Mouse (Mus musculus) embryonic facial prominence, embryonic 15.5 days (tissue): ENCODE measurements around the gene Cntnap2. TPM values are rescaled to one million over a fixed set of nuclear protein-coding genes. Genes with fewer than 3 reads are reported as not detected.
"Not testable (repeated sequence)": the region's sequence is repeated elsewhere in the genome, so short reads cannot be mapped to it uniquely, and the experiment has no call there.

Experiments
- ATAC-seq: fragments of 200-750 bp; cut with Nextera tagmentation; 2 replicates; pipeline ENCODE4 v1.8.0; 2017; ENCODE audit warnings: low read depth, moderate TSS enrichment; ENCODE audit not compliant: insufficient number of reproducible peaks, low FRiP score, low TSS enrichment
- H3K27ac ChIP-seq: fragments of 300-500 bp; sonication (generic); replicated peaks from 2 replicates; pipeline ENCODE4 v1.5.1; 2015; ENCODE audit warnings: mild to moderate bottlenecking, inconsistent platforms
- H3K27me3 ChIP-seq: fragments of 300-500 bp; sonication (generic); 2 replicates; pipeline ENCODE4 v1.6.1; 2015; ENCODE audit warnings: inconsistent platforms
- H3K36me3 ChIP-seq: fragments of 300-500 bp; sonication (generic); 2 replicates; pipeline ENCODE4 v1.6.1; 2015; ENCODE audit warnings: mild to moderate bottlenecking, inconsistent platforms
- H3K4me1 ChIP-seq: fragments of 300-500 bp; sonication (generic); 2 replicates; pipeline ENCODE4 v1.6.1; 2015; ENCODE audit warnings: inconsistent platforms
- H3K4me2 ChIP-seq: fragments of 300-500 bp; sonication (generic); replicated peaks from 2 replicates; pipeline ENCODE4 v1.6.1; 2015; ENCODE audit warnings: mild to moderate bottlenecking, inconsistent platforms
- H3K4me3 ChIP-seq: fragments of 300-500 bp; sonication (generic); replicated peaks from 2 replicates; pipeline ENCODE4 v1.5.1; 2015; ENCODE audit warnings: mild to moderate bottlenecking, inconsistent platforms
- H3K9ac ChIP-seq: fragments of 300-500 bp; sonication (generic); 2 replicates; pipeline ENCODE4 v1.6.1; 2015; ENCODE audit warnings: inconsistent platforms
- H3K9me3 ChIP-seq: fragments of 300-500 bp; sonication (generic); replicated peaks from 2 replicates; pipeline ENCODE4 v1.6.1; 2016; ENCODE audit warnings: inconsistent platforms
- WGBS: fragments of 180-500 bp; shearing (Covaris S2); methylation state at CpG from one replicate; pipeline ENCODE4 v1.1.7; 2015; 5-methylcytosine and 5-hydroxymethylcytosine counted together
- polyA plus RNA-seq: library from polyadenylated mRNA; unstranded; fragments of >200 nt; fragmentation: Nextera tagmentation; extraction: Ambion mirVana; gene quantifications from 2 replicates; pipeline ENCODE4 v1.2.1, GENCODE M21; 2015

Cntnap2 gene
- polyA plus RNA-seq, 1 experiment from 2014 or later: 1.5 TPM

DNA sequence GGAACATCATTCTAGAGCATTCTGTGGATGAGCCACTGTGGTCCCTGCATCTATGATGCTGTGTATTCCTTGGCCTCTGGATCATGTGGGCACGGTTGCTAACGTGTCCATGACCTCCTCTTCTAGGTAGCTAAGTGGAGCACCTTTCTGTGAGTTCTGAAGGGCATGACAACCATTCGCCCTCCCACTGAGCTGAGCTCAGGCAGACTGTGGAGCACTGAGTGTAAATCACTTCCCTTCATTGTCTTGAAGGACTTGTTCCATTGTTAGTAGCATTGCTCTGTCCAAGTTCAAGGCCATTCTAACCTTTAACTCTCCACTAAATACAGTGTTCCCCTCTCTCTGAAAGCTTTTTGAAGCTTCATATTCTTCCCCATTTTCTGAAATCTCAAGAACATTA is 2166.2 kb downstream of the Cntnap2 start:
- not testable (repeated sequence) for H3K9ac ChIP-seq, H3K36me3 ChIP-seq, ATAC-seq, H3K4me3 ChIP-seq, H3K4me2 ChIP-seq, H3K4me1 ChIP-seq, H3K9me3 ChIP-seq, H3K27me3 ChIP-seq, H3K27ac ChIP-seq
- 82% methylated on average over 3 of the region's 3 CpGs for WGBS

DNA sequence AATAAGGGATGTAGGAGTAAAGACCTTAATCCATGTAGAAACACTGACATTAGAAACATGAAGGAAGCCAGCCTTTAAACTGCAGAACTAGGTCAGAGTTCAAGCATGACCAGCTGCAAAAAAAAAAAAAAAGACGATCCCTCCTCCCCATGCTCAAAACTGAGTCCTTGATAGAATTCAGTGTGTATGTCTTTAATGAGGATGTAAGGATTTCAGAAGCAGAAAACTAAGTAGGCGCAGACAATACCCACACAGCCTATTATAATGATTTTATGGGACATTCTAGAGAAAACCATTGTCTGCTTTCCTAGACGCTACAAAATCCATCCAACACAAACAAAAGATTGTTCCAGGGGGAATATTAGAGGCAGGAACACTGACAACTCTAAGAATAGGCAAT is 2168.4 kb downstream of the Cntnap2 start:
- Histone ChIP-seq H3K9me3 (no peaks in the 10 kb centered on the region), H3K4me1 (no peaks in the 10 kb centered on the region), H3K36me3 (no peaks in the 10 kb centered on the region), H3K27ac (no peak overlapping the region), H3K4me3 (no peak overlapping the region), H3K4me2 (no peak overlapping the region), H3K27me3 (no peaks in the 10 kb centered on the region), H3K9ac (no peak overlapping the region)
- ATAC-seq: no peak
- 38% methylated on average over 3 of the region's 3 CpGs for WGBS

DNA sequence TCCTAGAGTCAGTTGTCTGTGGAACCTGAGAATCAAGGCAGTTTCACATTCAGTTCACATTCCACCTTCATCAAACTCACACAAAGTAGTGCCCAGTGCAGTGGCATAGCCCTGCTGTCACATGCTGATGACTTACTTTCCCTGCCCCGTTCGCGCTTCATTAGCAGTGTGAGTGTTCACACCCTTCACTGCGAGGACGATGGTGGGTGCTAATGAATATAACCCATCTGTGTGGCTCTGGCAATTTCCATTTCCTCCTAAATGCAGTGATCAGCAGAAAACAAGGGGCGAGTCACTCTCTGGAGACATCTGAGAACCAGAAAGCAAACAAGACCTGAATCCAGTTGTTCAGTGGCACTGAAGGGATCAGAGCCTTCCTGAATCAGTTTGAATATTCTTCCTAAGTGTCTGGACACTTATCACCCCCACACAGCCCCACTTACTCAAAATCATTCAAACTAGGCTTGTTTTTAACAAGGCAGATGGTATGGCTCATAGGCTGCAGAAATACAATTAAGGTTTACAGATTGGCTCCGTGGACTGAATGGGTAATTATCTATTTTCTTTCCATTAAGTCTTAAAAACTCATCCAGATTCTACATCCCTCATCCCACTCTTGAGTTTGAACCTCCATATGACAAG is 2169.6 kb downstream of the Cntnap2 start:
- Histone ChIP-seq H3K36me3 (no peaks in the 10 kb centered on the region), H3K4me1 (no peaks in the 10 kb centered on the region), H3K4me2 (no peak overlapping the region), H3K27me3 (no peaks in the 10 kb centered on the region), H3K9me3 (no peaks in the 10 kb centered on the region), H3K4me3 (no peak overlapping the region), H3K9ac (no peak overlapping the region), H3K27ac (no peak overlapping the region)
- WGBS: 71% methylated on average over 7 of the region's 7 CpGs
- ATAC-seq: no peak

GRCm38 (mm10) chr6:47231513-47231912 is 2172.4 kb downstream of the Cntnap2 start:
- Histone ChIP-seq H3K4me2 (no peak overlapping the region), H3K27me3 (no peaks in the 10 kb centered on the region), H3K36me3 (no peaks in the 10 kb centered on the region), H3K9ac (no peak overlapping the region), H3K4me3 (no peak overlapping the region), H3K4me1 (no peaks in the 10 kb centered on the region), H3K27ac (no peak overlapping the region), H3K9me3 (no peaks in the 10 kb centered on the region)
- 70% methylated on average over 6 of the region's 6 CpGs for WGBS
- no peak for ATAC-seq

GRCm38 (mm10) chr6:47239376-47239921 is 2180.3 kb downstream of the Cntnap2 start:
- Histone ChIP-seq H3K9ac (no peak overlapping the region), H3K4me1 (peaks cover 12% of the 10 kb centered on the region), H3K4me2 (no peak overlapping the region), H3K9me3 (no peaks in the 10 kb centered on the region), H3K4me3 (no peak overlapping the region), H3K36me3 (no peaks in the 10 kb centered on the region), H3K27ac (no peak overlapping the region), H3K27me3 (no peaks in the 10 kb centered on the region)
- WGBS: 23% methylated on average over 3 of the region's 3 CpGs
- ATAC-seq: peak; percentile 65; the same call in 1 of the 2 replicates

- no peak overlapping the region for H3K27ac ChIP-seq
- H3K4me2 ChIP-seq: no peak overlapping the region
- no peak overlapping the region for H3K4me3 ChIP-seq
- peaks cover 15% of the 10 kb centered on the region for H3K4me1 ChIP-seq
- no peak for ATAC-seq
- H3K36me3 ChIP-seq: no peaks in the 10 kb centered on the region
- H3K27me3 ChIP-seq: no peaks in the 10 kb centered on the region; the same call in 1 of the 2 replicates
- H3K9ac ChIP-seq: no peak overlapping the region
- no peaks in the 10 kb centered on the region for H3K9me3 ChIP-seq
Observed at GRCm38 (mm10) chr6:47241379-47241778, 2182.2 kb downstream of the Cntnap2 start.

GRCm38 (mm10) chr6:47243863-47244606 is 2184.9 kb downstream of the Cntnap2 start:
- H3K9me3 ChIP-seq: no peaks in the 10 kb centered on the region
- H3K36me3 ChIP-seq: no peaks in the 10 kb centered on the region
- H3K4me1 ChIP-seq: peaks cover 15% of the 10 kb centered on the region
- no peak overlapping the region for H3K4me3 ChIP-seq
- no peaks in the 10 kb centered on the region; the same call in 1 of the 2 replicates for H3K27me3 ChIP-seq
- H3K9ac ChIP-seq: no peak overlapping the region
- ATAC-seq: no peak
- 17% methylated on average over 6 of the region's 6 CpGs for WGBS
- no peak overlapping the region for H3K27ac ChIP-seq
- peak overlapping the region; percentile 6; the same call in 1 of the 2 replicates for H3K4me2 ChIP-seq

- Histone ChIP-seq H3K27ac (no peak overlapping the region), H3K4me3 (no peak overlapping the region), H3K9ac (no peak overlapping the region), H3K27me3 (no peaks in the 10 kb centered on the region; the same call in 1 of the 2 replicates), H3K4me2 (peak overlapping the region; percentile 6; the same call in 1 of the 2 replicates), H3K4me1 (peaks cover 10% of the 10 kb centered on the region), H3K36me3 (no peaks in the 10 kb centered on the region), H3K9me3 (no peaks in the 10 kb centered on the region)
- WGBS: 19% methylated on average over 7 of the region's 7 CpGs
- no peak for ATAC-seq
Observed at GRCm38 (mm10) chr6:47244642-47245041, 2185.5 kb downstream of the Cntnap2 start.

- H3K4me2 ChIP-seq: no peak overlapping the region
- no peak overlapping the region for H3K9ac ChIP-seq
- no peak for ATAC-seq
- no peaks in the 10 kb centered on the region for H3K27me3 ChIP-seq
- H3K9me3 ChIP-seq: no peaks in the 10 kb centered on the region
- no peak overlapping the region for H3K4me3 ChIP-seq
- 85% methylated on average over 2 of the region's 2 CpGs for WGBS
- H3K36me3 ChIP-seq: no peaks in the 10 kb centered on the region
- H3K27ac ChIP-seq: no peak overlapping the region
- H3K4me1 ChIP-seq: peaks cover 12% of the 10 kb centered on the region
Observed at GRCm38 (mm10) chr6:47255270-47255669, 2196.1 kb downstream of the Cntnap2 start.

- H3K27me3 ChIP-seq: no peaks in the 10 kb centered on the region
- H3K9ac ChIP-seq: no peak overlapping the region
- 0 out of 2 replicates have a peak, but pooled peaks have one; percentile 60 for ATAC-seq
- H3K4me2 ChIP-seq: no peak overlapping the region
- no peaks in the 10 kb centered on the region for H3K36me3 ChIP-seq
- H3K4me1 ChIP-seq: peaks cover 12% of the 10 kb centered on the region
- 52% methylated on average over 4 of the region's 4 CpGs for WGBS
- no peak overlapping the region for H3K4me3 ChIP-seq
- peak overlapping the region; percentile 1; the same call in 1 of the 2 replicates for H3K27ac ChIP-seq
- H3K9me3 ChIP-seq: no peaks in the 10 kb centered on the region
Observed at GRCm38 (mm10) chr6:47256227-47256887, 2197.2 kb downstream of the Cntnap2 start.

DNA sequence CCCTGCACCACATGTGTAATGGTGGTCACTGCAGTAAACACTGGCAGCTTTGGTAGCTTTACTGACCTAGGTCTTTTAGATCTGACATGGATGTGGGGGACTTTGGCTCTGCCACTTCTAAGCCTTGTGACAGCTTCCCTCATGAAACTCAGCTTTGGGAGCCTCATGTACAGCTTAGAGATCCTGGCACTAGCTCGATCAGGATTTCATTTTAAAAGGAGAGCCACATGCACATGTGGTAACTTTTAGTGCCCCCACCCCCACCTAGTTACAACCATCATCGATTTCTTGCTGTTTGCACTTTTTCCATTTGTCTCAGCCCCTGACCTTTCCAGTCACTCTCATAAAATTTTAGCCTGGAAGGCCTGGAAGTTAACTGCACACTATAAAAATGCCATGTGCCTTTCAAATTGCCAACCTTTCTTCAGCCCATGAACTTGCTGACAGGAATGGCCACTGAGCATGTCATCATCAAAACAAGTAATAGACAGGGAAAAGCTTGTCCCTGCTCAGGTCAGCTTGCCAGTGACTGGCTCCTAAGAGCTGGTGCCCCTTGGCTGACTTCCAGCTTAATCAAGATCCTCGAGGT is 2197.9 kb downstream of the Cntnap2 start:
- H3K4me3 ChIP-seq: no peak overlapping the region
- H3K4me1 ChIP-seq: peaks cover 12% of the 10 kb centered on the region
- ATAC-seq: 0 out of 2 replicates have a peak, but pooled peaks have one; percentile 15
- H3K36me3 ChIP-seq: no peaks in the 10 kb centered on the region
- H3K27me3 ChIP-seq: no peaks in the 10 kb centered on the region
- H3K4me2 ChIP-seq: no peak overlapping the region
- WGBS: 35% methylated on average over 3 of the region's 3 CpGs
- H3K27ac ChIP-seq: peak overlapping the region; percentile 1; the same call in 1 of the 2 replicates
- H3K9me3 ChIP-seq: no peaks in the 10 kb centered on the region
- no peak overlapping the region for H3K9ac ChIP-seq
